Mouse (Mus musculus): Measurements from ENCODE around the gene Fmnl3.

Gene Fmnl3

GRCm38 (mm10) chr15:99316314-99317266 lies 53.7 kb downstream of the Fmnl3 start:
- DNase-seq, result peak; percentile 85

DNA sequence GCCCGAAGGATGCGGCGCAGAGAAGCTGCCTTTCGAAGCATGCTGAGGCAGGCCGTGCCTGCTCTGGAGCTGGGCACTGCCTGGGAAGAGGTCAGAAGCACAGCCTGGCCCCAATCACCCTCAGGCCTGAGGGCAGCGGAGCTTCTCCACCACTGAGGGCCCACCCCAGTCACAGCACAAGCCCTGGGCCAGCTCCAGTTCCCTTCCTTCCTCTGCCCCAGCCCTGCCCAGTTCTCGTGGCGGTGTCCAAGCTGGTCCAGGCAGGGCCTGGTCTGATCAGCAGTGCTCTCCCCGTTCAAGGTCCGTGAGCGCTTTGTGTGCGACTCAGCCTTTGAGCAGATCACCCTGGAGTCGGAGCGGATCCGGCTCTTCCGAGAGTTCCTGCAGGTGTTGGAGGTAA lies 55.4 kb downstream of the Fmnl3 start:
- no peak for DNase-seq

- no peak for DNase-seq
Observed at GRCm38 (mm10) chr15:99310617-99311016, 59.7 kb downstream of the Fmnl3 start.

DNA sequence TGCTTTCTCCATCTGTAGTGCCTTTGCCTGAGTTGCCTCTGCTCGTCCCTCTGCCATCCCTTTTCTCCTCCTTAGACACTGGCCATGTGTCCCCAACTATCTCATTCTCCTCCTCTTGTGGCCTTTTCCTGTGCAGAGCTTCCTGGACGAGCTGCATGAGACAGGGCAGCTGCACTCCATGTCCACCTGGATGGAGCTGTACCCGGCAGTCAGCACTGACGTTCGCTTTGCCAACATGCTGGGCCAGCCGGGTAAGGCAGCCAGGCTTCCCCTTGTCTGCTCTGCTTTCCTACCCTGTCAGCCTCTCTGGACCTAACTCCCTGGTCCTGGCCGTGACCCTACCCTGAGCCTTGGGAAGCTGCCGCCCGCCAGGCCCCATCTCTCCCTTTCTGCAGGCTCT lies 60.7 kb downstream of the Fmnl3 start:
- DNase-seq, result no peak

DNA sequence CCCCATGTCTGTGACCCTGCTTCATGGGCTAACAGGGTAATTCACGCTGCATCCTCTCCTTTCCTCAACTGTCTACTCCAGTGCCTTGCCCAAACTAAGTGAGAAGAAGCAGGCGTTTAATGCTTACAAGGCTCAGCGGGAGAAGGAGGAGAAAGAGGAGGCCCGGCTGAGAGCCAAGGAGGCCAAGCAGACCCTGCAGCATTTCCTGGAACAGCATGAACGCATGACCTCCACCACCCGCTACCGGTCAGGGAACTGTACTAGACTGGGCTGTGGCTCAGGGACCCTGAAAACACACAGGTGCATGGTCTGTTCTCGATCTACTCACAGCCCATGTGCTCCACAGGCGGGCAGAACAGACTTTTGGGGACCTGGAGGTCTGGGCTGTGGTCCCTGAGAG lies 62.8 kb downstream of the Fmnl3 start:
- DNase-seq, result no peak

DNA sequence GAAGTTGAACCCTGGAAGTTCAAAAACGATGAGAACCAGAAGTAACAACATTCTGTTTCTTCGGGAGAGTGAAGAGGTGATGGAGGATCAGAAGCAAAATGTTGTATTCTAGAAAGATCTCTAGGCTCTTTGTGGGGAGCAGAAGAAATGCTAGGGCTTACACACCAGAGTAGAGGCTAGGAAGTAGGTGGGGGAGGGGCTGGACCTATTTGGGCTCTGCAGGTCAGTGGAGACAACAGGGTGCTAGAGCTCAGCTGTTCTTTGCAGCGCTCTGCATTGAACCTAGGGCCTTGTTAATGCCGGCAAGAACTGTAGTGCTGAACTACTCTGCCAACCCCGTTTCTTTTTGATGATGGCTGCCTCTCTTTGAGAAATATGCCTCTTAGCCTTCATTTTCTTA lies 74.1 kb downstream of the Fmnl3 start:
- DNase-seq, result no peak

DNA sequence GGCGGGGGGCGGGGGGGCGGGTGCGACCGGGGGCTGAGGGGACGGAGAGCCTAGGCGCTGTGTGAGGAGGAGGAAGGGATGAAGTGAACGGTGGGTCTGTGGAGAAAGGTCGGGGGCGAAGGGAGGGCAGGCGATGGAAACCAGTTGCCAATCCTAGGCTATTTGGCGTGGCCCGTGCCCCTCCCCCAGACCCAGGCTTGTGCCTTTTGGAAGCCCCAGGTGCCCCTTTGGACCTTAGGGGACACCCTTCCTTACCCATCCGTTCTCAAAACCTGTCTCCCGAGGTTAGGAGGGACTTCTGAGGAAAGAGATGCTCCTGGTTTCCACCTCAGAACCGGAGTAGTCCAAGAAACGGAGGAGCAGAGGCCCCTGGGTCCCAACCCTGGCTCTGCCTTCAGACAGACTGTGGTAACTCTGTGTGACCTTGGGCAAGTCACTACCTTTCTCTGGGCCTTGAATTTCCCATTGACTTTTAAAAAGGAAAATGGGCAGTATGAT lies 74.7 kb downstream of the Fmnl3 start, which contains the start of gene Fam186b:
Gene Fam186b (minus strand): TSS at position 405 of the 498 bp plus-strand sequence.
- peak; percentile 41 for DNase-seq

DNA sequence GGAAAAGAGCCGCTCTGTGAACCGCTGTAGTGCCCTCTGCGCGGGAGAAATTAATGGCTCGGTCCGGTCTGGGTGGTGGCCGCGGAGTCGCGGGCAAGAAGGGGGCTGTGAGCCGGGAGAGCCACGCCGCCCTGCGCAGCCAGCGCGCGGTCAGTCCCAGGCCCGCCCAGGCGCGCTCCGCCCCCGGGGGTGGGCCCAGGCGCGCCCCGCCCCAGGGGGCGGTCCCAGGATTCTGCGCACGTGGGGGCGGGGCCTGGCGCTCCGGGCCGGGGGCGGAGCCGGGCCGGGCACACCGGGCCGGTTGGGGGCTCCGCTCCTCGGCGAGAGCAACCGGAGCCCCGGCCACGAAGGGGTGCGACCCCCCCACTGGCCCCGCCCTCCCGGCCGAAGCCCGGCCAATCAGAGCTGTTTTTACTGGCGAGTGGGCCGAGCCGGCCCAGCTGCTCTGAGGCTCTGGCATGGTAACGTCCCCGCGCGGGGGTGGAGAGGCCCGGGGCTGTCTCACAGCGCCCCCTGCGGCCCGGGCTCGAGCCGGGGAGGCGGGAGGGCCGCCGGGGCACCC lies 75.4 kb downstream of the Fmnl3 start, which contains the start of gene Prpf40b:
Gene Prpf40b (plus strand): TSS at position 275 of the 562 bp plus-strand sequence.
- peak; percentile 93 for DNase-seq

GRCm38 (mm10) chr15:99294287-99294686 lies 76.0 kb downstream of the Fmnl3 start:
- DNase-seq, result no peak

DNA sequence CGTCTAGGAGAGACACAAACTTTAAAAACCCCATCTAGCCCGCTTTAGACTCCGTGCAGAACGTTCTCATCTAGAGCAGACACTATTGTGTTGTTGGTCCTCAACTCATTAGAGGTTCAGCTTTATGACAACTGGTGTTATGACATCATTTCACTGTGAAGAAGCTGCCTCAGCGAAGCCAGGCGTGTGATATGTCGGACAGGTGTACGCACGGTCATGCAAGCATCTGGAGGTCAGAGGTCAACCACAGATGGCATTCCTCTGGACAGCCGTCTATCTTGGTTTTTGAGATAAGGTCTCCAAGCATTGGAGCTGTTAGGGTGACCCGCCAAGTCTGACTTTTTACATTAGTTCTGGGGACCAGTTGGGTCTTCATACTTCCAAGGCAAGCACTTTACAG lies 79.7 kb downstream of the Fmnl3 start:
- DNase-seq, result no peak

DNA sequence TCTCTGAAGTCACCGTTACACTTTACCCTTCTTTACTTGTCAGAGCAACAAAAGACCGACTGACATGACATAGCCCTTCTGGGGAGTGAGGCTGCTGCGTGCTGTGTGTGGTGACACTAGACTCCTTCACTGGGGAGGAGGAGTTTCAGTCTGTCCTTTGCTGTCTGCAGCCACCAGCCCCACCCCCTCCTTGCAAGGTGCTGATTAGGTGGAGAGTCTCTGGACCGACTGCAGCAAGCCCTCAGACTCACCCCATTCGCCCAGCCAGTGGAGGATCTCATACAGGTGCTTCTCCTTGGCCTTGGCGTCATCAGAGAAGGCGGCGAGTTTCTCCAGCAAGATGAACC lies 85.1 kb downstream of the Fmnl3 start:
- no peak for DNase-seq

DNA sequence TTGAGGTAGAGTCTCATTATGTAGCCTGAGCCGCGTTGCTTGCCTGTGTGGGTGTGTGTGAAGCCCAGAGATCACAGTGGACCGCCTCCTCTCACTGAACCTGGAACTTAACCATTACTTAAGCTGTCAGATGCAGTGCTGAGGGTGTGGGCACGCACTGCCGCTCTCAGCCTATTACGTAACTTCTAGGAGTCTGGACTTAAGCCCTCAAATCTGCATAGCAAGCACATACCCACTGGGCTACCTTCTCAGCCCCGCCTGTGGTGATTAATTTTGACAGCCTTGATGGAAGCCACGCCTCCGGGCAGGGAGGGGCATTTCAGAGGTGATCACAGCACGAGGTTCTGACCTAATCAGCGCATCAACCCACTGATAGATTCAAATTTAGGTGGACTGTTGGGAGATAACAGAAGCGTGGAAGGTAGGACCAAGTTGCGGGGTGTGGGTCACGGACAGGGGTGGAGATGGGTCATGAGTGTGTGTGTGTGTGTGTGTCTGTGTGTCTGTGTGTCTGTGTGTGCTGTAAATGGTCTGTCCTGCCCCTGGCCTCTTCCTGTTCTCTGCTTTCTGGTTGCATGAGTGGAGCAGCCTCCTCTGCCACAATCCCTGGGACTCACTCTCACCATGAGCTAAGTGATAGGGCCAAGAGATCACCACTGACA lies 85.6 kb downstream of the Fmnl3 start:
- DNase-seq, result no peak

DNA sequence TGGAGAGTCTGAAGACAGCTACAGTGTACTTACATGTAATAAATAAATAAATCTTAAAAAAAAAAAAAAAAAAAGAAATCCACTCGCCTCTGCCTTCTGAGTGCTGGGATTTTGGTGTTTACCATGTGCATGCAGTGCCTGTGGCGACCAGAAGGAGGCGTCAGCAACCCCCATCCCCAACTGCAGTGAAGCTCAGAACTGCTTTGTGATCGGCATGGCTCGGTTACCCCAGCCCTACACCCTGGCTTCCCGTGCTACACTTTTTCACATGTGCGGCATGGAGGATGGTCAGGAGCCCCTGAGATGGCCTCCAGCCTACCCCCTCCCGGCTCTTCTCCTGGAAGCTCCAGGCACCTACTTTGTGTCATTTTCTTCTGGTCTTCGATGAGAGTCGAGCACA lies 86.8 kb downstream of the Fmnl3 start:
- no peak for DNase-seq

DNA sequence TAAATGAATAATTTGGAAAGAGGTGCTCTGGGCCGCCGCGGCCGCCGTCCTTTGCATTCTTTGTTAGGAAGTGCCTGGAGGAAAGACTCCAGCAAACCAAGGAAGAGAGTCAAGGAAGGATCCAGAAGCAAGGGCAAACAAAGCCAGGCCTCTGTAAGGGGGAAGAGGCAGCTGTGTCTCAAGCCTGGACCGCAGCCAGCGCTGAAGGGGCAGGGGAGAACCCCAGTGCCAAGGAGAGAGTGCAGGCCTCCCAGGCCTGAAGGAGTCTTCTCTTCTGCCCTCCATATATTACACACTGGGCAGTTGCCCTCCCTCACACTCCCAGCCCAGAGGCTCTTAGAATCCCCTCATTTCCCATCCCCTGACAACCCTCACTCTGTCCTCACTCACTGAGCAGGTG lies 92.0 kb downstream of the Fmnl3 start:
- no peak for DNase-seq

- DNase-seq, result no peak
Observed at GRCm38 (mm10) chr15:99276095-99276494, 94.2 kb downstream of the Fmnl3 start.
